Mouse (Mus musculus): ENCODE measurements around the gene Nags. TPM values are rescaled to one million over a fixed set of nuclear protein-coding genes. Genes with fewer than 3 reads are reported as not detected.

The Nags gene
- total RNA-seq, 2 experiments from 2014 or later: not detected

Other genes with a start within 250 kb of the Nags start
- gene Sost, start 178.5 kb upstream of the Nags start, total RNA-seq (2014; fragmentation: Nextera tagmentation): not detected in 2 replicates
- gene Sost, start 178.5 kb upstream of the Nags start, total RNA-seq (2017): not detected in 2 replicates
- not detected in 2 replicates for gene Cfap97d1, start 161.2 kb upstream of the Nags start, total RNA-seq (2014; fragmentation: Nextera tagmentation)
- gene Cfap97d1, start 161.2 kb upstream of the Nags start, total RNA-seq (2017): not detected in 2 replicates
- gene Dusp3, start 158.5 kb upstream of the Nags start, total RNA-seq (2014; fragmentation: Nextera tagmentation): 3.9 and 4.3 TPM in 2 replicates
- gene Dusp3, start 158.5 kb upstream of the Nags start, total RNA-seq (2017): 0.95 and 1.1 TPM in 2 replicates
- not detected in 2 replicates for gene Mpp3, start 117.1 kb upstream of the Nags start, total RNA-seq (2014; fragmentation: Nextera tagmentation)
- not detected in 2 replicates for gene Mpp3, start 117.1 kb upstream of the Nags start, total RNA-seq (2017)
- 0.26 and 1.1 TPM in 2 replicates for gene Cd300lg, start 104.0 kb upstream of the Nags start, total RNA-seq (2014; fragmentation: Nextera tagmentation)
- gene Cd300lg, start 104.0 kb upstream of the Nags start, total RNA-seq (2017): 0.36 and 2.0 TPM in 2 replicates
- not detected in 2 replicates for gene Mpp2, start 57.0 kb upstream of the Nags start, total RNA-seq (2014; fragmentation: Nextera tagmentation)
- gene Mpp2, start 57.0 kb upstream of the Nags start, total RNA-seq (2017): 0.04 TPM in 1 of 2 replicates, not detected in the other
- not detected in 2 replicates for gene Ppy, start 44.2 kb upstream of the Nags start, total RNA-seq (2014; fragmentation: Nextera tagmentation)
- not detected in 2 replicates for gene Ppy, start 44.2 kb upstream of the Nags start, total RNA-seq (2017)
- not detected in 2 replicates for gene Pyy, start 37.7 kb upstream of the Nags start, total RNA-seq (2014; fragmentation: Nextera tagmentation)
- gene Pyy, start 37.7 kb upstream of the Nags start, total RNA-seq (2017): not detected in 2 replicates
- gene Tmem101, start 10.9 kb downstream of the Nags start, total RNA-seq (2014; fragmentation: Nextera tagmentation): 11.8 and 19.4 TPM in 2 replicates
- gene Tmem101, start 10.9 kb downstream of the Nags start, total RNA-seq (2017): 14.8 and 32.0 TPM in 2 replicates
- 109 and 123 TPM in 2 replicates for gene Lsm12, start 39.8 kb downstream of the Nags start, total RNA-seq (2014; fragmentation: Nextera tagmentation)
- 67.6 and 77.7 TPM in 2 replicates for gene Lsm12, start 39.8 kb downstream of the Nags start, total RNA-seq (2017)
- gene G6pc3, start 44.1 kb downstream of the Nags start, total RNA-seq (2014; fragmentation: Nextera tagmentation): 144 TPM in 2 replicates
- gene G6pc3, start 44.1 kb downstream of the Nags start, total RNA-seq (2017): 61.1 and 61.6 TPM in 2 replicates
- 28.5 and 33.5 TPM in 2 replicates for gene Hdac5, start 84.7 kb downstream of the Nags start, total RNA-seq (2014; fragmentation: Nextera tagmentation)
- 15.8 and 26.3 TPM in 2 replicates for gene Hdac5, start 84.7 kb downstream of the Nags start, total RNA-seq (2017)
- gene BC030867, start 103.4 kb downstream of the Nags start, total RNA-seq (2014; fragmentation: Nextera tagmentation): 26.7 and 28.6 TPM in 2 replicates
- gene BC030867, start 103.4 kb downstream of the Nags start, total RNA-seq (2017): 5.6 and 8.6 TPM in 2 replicates
- 1.1 and 3.4 TPM in 2 replicates for gene Asb16, start 123.2 kb downstream of the Nags start, total RNA-seq (2014; fragmentation: Nextera tagmentation)
- 0.17 and 0.31 TPM in 2 replicates for gene Asb16, start 123.2 kb downstream of the Nags start, total RNA-seq (2017)
- gene Tmub2, start 139.4 kb downstream of the Nags start, total RNA-seq (2014; fragmentation: Nextera tagmentation): 22.7 and 34.6 TPM in 2 replicates
- gene Tmub2, start 139.4 kb downstream of the Nags start, total RNA-seq (2017): 17.2 and 32.6 TPM in 2 replicates
- 20.0 and 28.7 TPM in 2 replicates for gene Atxn7l3, start 151.1 kb downstream of the Nags start, total RNA-seq (2014; fragmentation: Nextera tagmentation)
- gene Atxn7l3, start 151.1 kb downstream of the Nags start, total RNA-seq (2017): 20.0 and 27.1 TPM in 2 replicates
- gene Ubtf, start 174.2 kb downstream of the Nags start, total RNA-seq (2014; fragmentation: Nextera tagmentation): 56.3 and 73.8 TPM in 2 replicates
- 148 and 164 TPM in 2 replicates for gene Ubtf, start 174.2 kb downstream of the Nags start, total RNA-seq (2017)
- not detected in 2 replicates for gene Slc4a1, start 220.7 kb downstream of the Nags start, total RNA-seq (2014; fragmentation: Nextera tagmentation)
- under 0.01 and 1.6 TPM in 2 replicates for gene Slc4a1, start 220.7 kb downstream of the Nags start, total RNA-seq (2017)
- gene Rundc3a, start 247.9 kb downstream of the Nags start, total RNA-seq (2014; fragmentation: Nextera tagmentation): not detected in 2 replicates
- not detected in 2 replicates for gene Rundc3a, start 247.9 kb downstream of the Nags start, total RNA-seq (2017)

Measured in granulocyte monocyte progenitor cell, adult 5-6 weeks (primary cell).